Mouse (Mus musculus): Measurements from ENCODE around the gene Prkg1.

GRCm38 (mm10) chr19:31714418-31714817, 50.4 kb downstream of the Prkg1 start:
- TF ChIP-seq CTCF (IDR thresholded peaks at IDR 0.05; ENCODE audit: control insufficient read depth, insufficient read depth, insufficient replicate concordance, low read depth, low read length) (no peak), POLR2A (IDR thresholded peaks at IDR 0.05; ENCODE audit: control insufficient read depth, low read depth, low read length) (no peak)
